Mouse (Mus musculus): ENCODE measurements around the gene Mrvi1. TPM values are rescaled to one million over a fixed set of nuclear protein-coding genes. Genes with fewer than 3 reads are reported as not detected.
A peak's percentile ranks its signal among the peaks of the same experiment; 100 is the strongest.

Mrvi1 gene
- polyA plus RNA-seq, 1 experiment from 2014 or later = 1.4 TPM

- H3K4me3 ChIP-seq (ENCODE audit: low read depth, low read length) = no peak overlapping the region
- WGBS = 77% methylated on average over 5 of the region's 5 CpGs
- H3K9ac ChIP-seq (ENCODE audit: low read length) = no peak overlapping the region
- no peaks in the 10 kb centered on the region for H3K36me3 ChIP-seq (ENCODE audit: control insufficient read depth, insufficient read depth, low read length)
- no peaks in the 10 kb centered on the region for H3K9me3 ChIP-seq (ENCODE audit: control insufficient read depth, low read length)
- no peak overlapping the region for H3K27ac ChIP-seq (replicated peaks; ENCODE audit: low read depth, low read length)
- no peak for ATAC-seq (ENCODE audit: insufficient number of reproducible peaks, low FRiP score, low TSS enrichment, low read depth)
- no peaks in the 10 kb centered on the region for H3K27me3 ChIP-seq (ENCODE audit: control insufficient read depth, insufficient read depth, low read length)
- H3K4me2 ChIP-seq (ENCODE audit: low read depth, severe bottlenecking) = no peak overlapping the region
- H3K4me1 ChIP-seq (ENCODE audit: control insufficient read depth, insufficient read depth, low read length) = no peaks in the 10 kb centered on the region
- no peak for DNase-seq (ENCODE audit: low spot score)
Observed at GRCm38 (mm10) chr7:110868807-110869206, 113.5 kb downstream of the Mrvi1 start.

GRCm38 (mm10) chr7:110867116-110867515 is 115.1 kb downstream of the Mrvi1 start:
- Histone ChIP-seq H3K27me3 (ENCODE audit: control insufficient read depth, insufficient read depth, low read length) (no peaks in the 10 kb centered on the region), H3K4me1 (ENCODE audit: control insufficient read depth, insufficient read depth, low read length) (no peaks in the 10 kb centered on the region), H3K4me3 (ENCODE audit: low read depth, low read length) (no peak overlapping the region), H3K9ac (ENCODE audit: low read length) (no peak overlapping the region), H3K27ac (replicated peaks; ENCODE audit: low read depth, low read length) (no peak overlapping the region), H3K4me2 (ENCODE audit: low read depth, severe bottlenecking) (no peak overlapping the region), H3K36me3 (ENCODE audit: control insufficient read depth, insufficient read depth, low read length) (no peaks in the 10 kb centered on the region), H3K9me3 (ENCODE audit: control insufficient read depth, low read length) (no peaks in the 10 kb centered on the region)
- ATAC-seq (ENCODE audit: insufficient number of reproducible peaks, low FRiP score, low TSS enrichment, low read depth) (no peak), DNase-seq (ENCODE audit: low spot score) (no peak)
- 88% methylated on average over 6 of the region's 6 CpGs for WGBS

GRCm38 (mm10) chr7:110866021-110866420 is 116.2 kb downstream of the Mrvi1 start:
- Histone ChIP-seq H3K4me2 (ENCODE audit: low read depth, severe bottlenecking) (no peak overlapping the region), H3K9me3 (ENCODE audit: control insufficient read depth, low read length) (no peaks in the 10 kb centered on the region), H3K36me3 (ENCODE audit: control insufficient read depth, insufficient read depth, low read length) (no peaks in the 10 kb centered on the region), H3K4me1 (ENCODE audit: control insufficient read depth, insufficient read depth, low read length) (no peaks in the 10 kb centered on the region), H3K27ac (replicated peaks; ENCODE audit: low read depth, low read length) (no peak overlapping the region), H3K27me3 (ENCODE audit: control insufficient read depth, insufficient read depth, low read length) (no peaks in the 10 kb centered on the region), H3K9ac (ENCODE audit: low read length) (no peak overlapping the region), H3K4me3 (ENCODE audit: low read depth, low read length) (no peak overlapping the region)
- ATAC-seq (ENCODE audit: insufficient number of reproducible peaks, low FRiP score, low TSS enrichment, low read depth) = no peak
- no peak for DNase-seq (ENCODE audit: low spot score)
- WGBS = 97% methylated on average over 3 of the region's 3 CpGs

- no peak overlapping the region for H3K27ac ChIP-seq (replicated peaks; ENCODE audit: low read depth, low read length)
- H3K9ac ChIP-seq (ENCODE audit: low read length) = no peak overlapping the region
- 84% methylated on average over 6 of the region's 6 CpGs for WGBS
- H3K36me3 ChIP-seq (ENCODE audit: control insufficient read depth, insufficient read depth, low read length) = no peaks in the 10 kb centered on the region
- H3K4me1 ChIP-seq (ENCODE audit: control insufficient read depth, insufficient read depth, low read length) = no peaks in the 10 kb centered on the region
- no peak for ATAC-seq (ENCODE audit: insufficient number of reproducible peaks, low FRiP score, low TSS enrichment, low read depth)
- H3K27me3 ChIP-seq (ENCODE audit: control insufficient read depth, insufficient read depth, low read length) = no peaks in the 10 kb centered on the region
- H3K4me3 ChIP-seq (ENCODE audit: low read depth, low read length) = no peak overlapping the region
- no peaks in the 10 kb centered on the region for H3K9me3 ChIP-seq (ENCODE audit: control insufficient read depth, low read length)
- H3K4me2 ChIP-seq (ENCODE audit: low read depth, severe bottlenecking) = no peak overlapping the region
- no peak for DNase-seq (ENCODE audit: low spot score)
Observed at GRCm38 (mm10) chr7:110865570-110865969, 116.7 kb downstream of the Mrvi1 start.

- ATAC-seq (ENCODE audit: insufficient number of reproducible peaks, low FRiP score, low TSS enrichment, low read depth) (peak; percentile 62; the same call in 1 of the 2 replicates), DNase-seq (ENCODE audit: low spot score) (peak; percentile 46)
- no peaks in the 10 kb centered on the region for H3K9me3 ChIP-seq (ENCODE audit: control insufficient read depth, low read length)
- 36% methylated on average over 10 of the region's 10 CpGs for WGBS
- H3K4me2 ChIP-seq (ENCODE audit: low read depth, severe bottlenecking) = no peak overlapping the region
- H3K27ac ChIP-seq (replicated peaks; ENCODE audit: low read depth, low read length) = no peak overlapping the region
- H3K4me3 ChIP-seq (ENCODE audit: low read depth, low read length) = no peak overlapping the region
- H3K27me3 ChIP-seq (ENCODE audit: control insufficient read depth, insufficient read depth, low read length) = no peaks in the 10 kb centered on the region
- no peaks in the 10 kb centered on the region for H3K4me1 ChIP-seq (ENCODE audit: control insufficient read depth, insufficient read depth, low read length)
- no peak overlapping the region for H3K9ac ChIP-seq (ENCODE audit: low read length)
- no peaks in the 10 kb centered on the region for H3K36me3 ChIP-seq (ENCODE audit: control insufficient read depth, insufficient read depth, low read length)
Observed at GRCm38 (mm10) chr7:110865038-110865437, 117.2 kb downstream of the Mrvi1 start.

- ATAC-seq (ENCODE audit: insufficient number of reproducible peaks, low FRiP score, low TSS enrichment, low read depth) = no peak
- Histone ChIP-seq H3K27ac (replicated peaks; ENCODE audit: low read depth, low read length) (no peak within 1 kb of the TSS), H3K36me3 (ENCODE audit: control insufficient read depth, insufficient read depth, low read length) (no peaks in the 10 kb centered on the region), H3K9me3 (ENCODE audit: control insufficient read depth, low read length) (no peaks in the 10 kb centered on the region), H3K4me2 (ENCODE audit: low read depth, severe bottlenecking) (no peak within 1 kb of the TSS), H3K4me1 (ENCODE audit: control insufficient read depth, insufficient read depth, low read length) (no peaks in the 10 kb centered on the region), H3K4me3 (ENCODE audit: low read depth, low read length) (no peak within 1 kb of the TSS), H3K27me3 (ENCODE audit: control insufficient read depth, insufficient read depth, low read length) (no peaks in the 10 kb centered on the region), H3K9ac (ENCODE audit: low read length) (no peak within 1 kb of the TSS)
- WGBS = 83% methylated on average over 12 of the region's 12 CpGs
- no peak for DNase-seq (ENCODE audit: low spot score)
Observed at GRCm38 (mm10) chr7:110862751-110863289, 119.4 kb downstream of the Mrvi1 start, which contains the start of gene Lyve1. Gene Lyve1 (minus strand): TSS chr7:110863239.

GRCm38 (mm10) chr7:110860129-110860528 is 122.1 kb downstream of the Mrvi1 start:
- DNase-seq (ENCODE audit: low spot score) = no peak
- H3K27me3 ChIP-seq (ENCODE audit: control insufficient read depth, insufficient read depth, low read length) = no peaks in the 10 kb centered on the region
- 66% methylated on average over 5 of the region's 5 CpGs for WGBS

GRCm38 (mm10) chr7:110855604-110856003 is 126.7 kb downstream of the Mrvi1 start:
- H3K4me1 ChIP-seq (ENCODE audit: control insufficient read depth, insufficient read depth, low read length) = no peaks in the 10 kb centered on the region
- DNase-seq (ENCODE audit: low spot score) = no peak
- no peaks in the 10 kb centered on the region for H3K27me3 ChIP-seq (ENCODE audit: control insufficient read depth, insufficient read depth, low read length)
- H3K27ac ChIP-seq (replicated peaks; ENCODE audit: low read depth, low read length) = no peak overlapping the region
- H3K9ac ChIP-seq (ENCODE audit: low read length) = no peak overlapping the region
- ATAC-seq (ENCODE audit: insufficient number of reproducible peaks, low FRiP score, low TSS enrichment, low read depth) = no peak
- no peak overlapping the region for H3K4me2 ChIP-seq (ENCODE audit: low read depth, severe bottlenecking)
- no peaks in the 10 kb centered on the region for H3K36me3 ChIP-seq (ENCODE audit: control insufficient read depth, insufficient read depth, low read length)
- 75% methylated on average over 1 of the region's 1 CpGs for WGBS
- no peaks in the 10 kb centered on the region for H3K9me3 ChIP-seq (ENCODE audit: control insufficient read depth, low read length)
- no peak overlapping the region for H3K4me3 ChIP-seq (ENCODE audit: low read depth, low read length)

More at GRCm38 (mm10) chr7:110860129-110860528, 122.1 kb downstream of the Mrvi1 start:
- no peaks in the 10 kb centered on the region for H3K4me1 ChIP-seq (ENCODE audit: control insufficient read depth, insufficient read depth, low read length)
- H3K9ac ChIP-seq (ENCODE audit: low read length) = no peak overlapping the region
- no peak overlapping the region for H3K4me2 ChIP-seq (ENCODE audit: low read depth, severe bottlenecking)
- no peaks in the 10 kb centered on the region for H3K9me3 ChIP-seq (ENCODE audit: control insufficient read depth, low read length)
- no peaks in the 10 kb centered on the region for H3K36me3 ChIP-seq (ENCODE audit: control insufficient read depth, insufficient read depth, low read length)
- H3K27ac ChIP-seq (replicated peaks; ENCODE audit: low read depth, low read length) = no peak overlapping the region
- no peak for ATAC-seq (ENCODE audit: insufficient number of reproducible peaks, low FRiP score, low TSS enrichment, low read depth)
- H3K4me3 ChIP-seq (ENCODE audit: low read depth, low read length) = no peak overlapping the region

Measured in limb, embryonic 11.5 days (tissue).